Mouse (Mus musculus): ENCODE results near the gene Prkcsh. TPM values are rescaled to one million over a fixed set of nuclear protein-coding genes. Genes with fewer than 3 reads are reported as not detected.

The Prkcsh gene
- 100 to 1,000 TPM; 106 to 115 TPM for total RNA-seq (2021)
- long read RNA-seq, transcript Prkcsh-202 (18 exons, 1,983 nt): major isoform, 22 of 79 reads
- long read RNA-seq, transcript Prkcsh-205 (18 exons, 2,228 nt): minor isoform, 6 of 79 reads
- long read RNA-seq, transcript Prkcsh-201 (18 exons, 2,012 nt): major isoform, 22 of 79 reads
- long read RNA-seq, partial matches to known transcripts: 15 of 79 reads
- long read RNA-seq, other reads (novel, unspliced or antisense): 14 of 79 reads

DNA sequence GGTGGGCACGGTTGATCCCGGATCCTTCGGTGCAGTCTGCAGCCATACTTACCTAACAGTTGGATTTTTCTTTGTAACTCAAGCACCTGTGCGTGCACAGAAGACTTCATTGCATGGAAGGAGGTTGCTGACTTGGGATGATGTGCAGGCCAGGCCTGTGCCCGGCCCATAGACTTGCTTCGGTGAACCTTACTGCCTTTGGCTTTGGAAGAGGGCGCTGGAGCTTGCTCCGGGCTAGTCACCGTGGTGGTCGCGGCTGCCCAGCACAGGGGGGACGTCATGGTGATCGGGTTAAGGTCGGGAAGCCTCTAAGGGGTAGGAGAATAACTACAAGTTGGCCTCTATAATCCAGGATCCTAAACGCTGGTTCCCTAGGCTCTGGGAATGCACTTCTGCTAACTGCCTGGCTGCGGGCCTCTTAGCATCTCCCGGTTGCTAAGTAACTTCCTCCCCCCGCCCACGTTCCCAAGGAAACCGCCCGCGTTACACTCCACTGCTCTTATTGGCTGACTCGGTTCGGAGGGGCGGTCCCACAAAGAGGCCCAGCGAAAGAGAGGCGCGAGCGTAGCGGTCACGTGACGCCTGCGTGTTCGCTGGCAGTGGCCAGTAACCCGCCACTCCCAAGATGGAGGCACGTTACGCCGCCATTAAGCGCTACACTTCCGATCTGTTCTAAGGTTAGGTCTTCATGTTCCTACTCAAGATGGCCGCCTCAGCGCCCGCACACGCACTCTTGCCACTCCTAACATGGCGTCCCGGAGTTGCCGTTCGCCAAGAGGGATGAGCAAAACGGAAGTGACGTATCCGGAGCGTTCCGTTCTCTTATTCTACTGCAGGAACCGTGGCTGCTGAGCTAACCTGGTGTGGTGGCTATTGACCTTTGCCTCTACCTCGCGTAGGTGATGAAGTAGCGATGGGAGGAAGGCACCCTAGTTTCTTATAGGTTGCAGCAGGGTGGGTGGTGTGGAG, at the start of gene Prkcsh, which contains the start of gene Ccdc151:
Gene Prkcsh, plus strand, starts transcription at position 613 of the 969 bp plus-strand sequence.
Gene Ccdc151, minus strand, starts transcription at position 441 of the 969 bp plus-strand sequence.
- DNase-seq (ENCODE audit: low spot score in 2 of 2): peak; percentile 100

DNA sequence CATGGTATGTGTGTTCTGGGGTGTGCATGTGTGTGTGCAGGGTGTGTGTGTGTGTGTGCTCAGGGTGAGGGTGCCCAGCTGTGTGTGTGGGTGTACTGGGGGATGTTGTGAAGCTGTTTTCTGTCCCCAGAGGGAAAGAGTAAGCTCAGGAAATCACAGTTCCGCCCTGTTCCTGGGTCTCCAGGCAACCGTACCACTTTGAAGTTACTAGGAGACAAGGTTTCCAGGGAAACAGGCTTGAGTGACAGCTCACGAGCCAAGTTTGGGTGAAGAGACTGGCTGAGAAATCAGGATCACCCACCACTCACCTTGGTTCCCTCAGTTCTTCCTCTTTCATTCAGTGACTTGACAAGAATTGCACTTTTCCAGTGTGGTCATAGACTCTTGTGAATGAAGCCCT, 49.0 kb upstream of the Prkcsh start:
- peak; percentile 69 to 76 for DNase-seq (ENCODE audit: low spot score in 2 of 2)

DNA sequence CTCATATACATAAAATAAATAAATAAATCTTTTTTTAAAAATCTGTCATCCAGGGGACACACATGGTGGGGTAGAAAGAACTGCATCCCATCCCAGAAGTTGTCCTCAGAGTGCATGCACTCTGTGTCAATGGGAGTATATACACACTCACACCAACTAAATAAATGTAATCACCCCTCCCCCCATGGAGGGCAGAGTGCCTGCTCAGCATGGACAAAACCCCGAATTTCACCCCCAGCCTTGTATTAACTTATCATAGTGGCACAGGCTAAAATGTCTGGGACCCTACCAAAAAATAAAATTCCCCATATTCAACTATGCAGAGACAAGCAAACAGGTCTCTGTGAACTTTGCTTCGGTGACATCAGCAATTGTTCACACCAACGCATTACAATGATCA, 48.0 kb upstream of the Prkcsh start:
- no peak for DNase-seq (ENCODE audit: low spot score in 2 of 2)

GRCm38 (mm10) chr9:21955225-21955569, 47.4 kb upstream of the Prkcsh start:
- DNase-seq (ENCODE audit: low spot score in 2 of 2): no peak

DNA sequence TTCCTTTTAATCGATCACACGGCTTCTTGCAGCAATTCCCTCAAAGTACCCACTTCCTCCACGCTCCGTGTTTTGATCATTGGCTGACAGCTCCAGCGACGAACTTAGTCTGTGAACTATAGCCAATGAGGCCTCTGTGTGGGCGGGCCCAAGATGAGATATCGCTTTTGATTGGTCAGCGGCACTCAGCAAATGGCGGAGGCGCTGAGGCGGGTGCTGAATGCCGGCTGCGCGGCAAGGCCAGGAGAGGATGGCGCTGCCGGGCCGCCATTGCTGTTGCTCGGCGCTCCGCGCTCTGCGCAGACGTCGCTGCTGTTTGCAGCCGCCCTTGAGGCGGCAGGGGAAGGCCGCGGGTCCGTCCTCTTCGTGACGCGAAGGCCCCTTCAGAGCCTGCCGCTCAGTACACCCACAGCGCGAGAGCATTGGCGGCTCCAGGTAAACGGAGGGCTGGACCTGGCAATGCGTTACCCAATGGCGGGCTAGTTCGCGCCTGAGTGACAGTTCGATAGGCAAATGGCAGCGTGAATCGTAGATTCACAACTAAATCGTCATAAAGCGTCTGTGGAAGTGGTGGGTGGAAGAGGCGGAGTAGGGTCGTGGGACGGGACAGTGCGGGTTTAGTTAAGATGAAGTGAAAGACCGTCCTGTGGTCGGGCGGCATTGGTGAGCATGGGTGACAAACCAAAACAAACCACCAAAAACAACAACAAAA, 46.9 kb upstream of the Prkcsh start, which contains the start of gene Swsap1:
Gene Swsap1, plus strand, starts transcription at position 186 of the 712 bp plus-strand sequence.
- DNase-seq (ENCODE audit: low spot score in 2 of 2): peak; percentile 99 to 100

DNA sequence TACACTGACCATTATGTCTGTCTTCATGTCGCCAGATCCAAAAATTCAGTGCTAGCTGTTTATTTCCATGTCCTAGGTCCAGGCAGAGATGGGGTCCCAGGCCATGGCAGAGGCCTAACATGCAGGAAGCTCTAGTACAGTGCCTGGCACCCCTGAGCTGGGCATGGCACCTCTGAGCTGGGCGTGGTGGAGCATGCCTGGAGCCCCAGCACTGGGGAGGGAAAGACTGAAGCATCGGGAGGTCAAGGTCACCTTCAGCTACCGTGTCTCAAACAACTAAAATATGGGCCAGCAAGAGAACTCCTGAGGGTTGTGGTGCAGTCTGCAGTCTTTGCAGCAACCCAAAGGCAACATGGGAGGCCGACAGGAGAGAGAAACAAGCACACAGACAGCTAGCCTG, 44.2 kb upstream of the Prkcsh start:
- no peak for DNase-seq (ENCODE audit: low spot score in 2 of 2)

- no peak for DNase-seq (ENCODE audit: low spot score in 2 of 2)
Observed at GRCm38 (mm10) chr9:21959244-21959643, 43.4 kb upstream of the Prkcsh start.

- DNase-seq (ENCODE audit: low spot score in 2 of 2): no peak
Observed at GRCm38 (mm10) chr9:21960135-21960534, 42.5 kb upstream of the Prkcsh start.

- DNase-seq (ENCODE audit: low spot score in 2 of 2): no peak
Observed at GRCm38 (mm10) chr9:21960558-21961208, 41.9 kb upstream of the Prkcsh start.

- no peak for DNase-seq (ENCODE audit: low spot score in 2 of 2)
Observed at GRCm38 (mm10) chr9:21961366-21961980, 41.1 kb upstream of the Prkcsh start.

- DNase-seq (ENCODE audit: low spot score in 2 of 2): no peak
Observed at GRCm38 (mm10) chr9:21962010-21962409, 40.6 kb upstream of the Prkcsh start.

DNA sequence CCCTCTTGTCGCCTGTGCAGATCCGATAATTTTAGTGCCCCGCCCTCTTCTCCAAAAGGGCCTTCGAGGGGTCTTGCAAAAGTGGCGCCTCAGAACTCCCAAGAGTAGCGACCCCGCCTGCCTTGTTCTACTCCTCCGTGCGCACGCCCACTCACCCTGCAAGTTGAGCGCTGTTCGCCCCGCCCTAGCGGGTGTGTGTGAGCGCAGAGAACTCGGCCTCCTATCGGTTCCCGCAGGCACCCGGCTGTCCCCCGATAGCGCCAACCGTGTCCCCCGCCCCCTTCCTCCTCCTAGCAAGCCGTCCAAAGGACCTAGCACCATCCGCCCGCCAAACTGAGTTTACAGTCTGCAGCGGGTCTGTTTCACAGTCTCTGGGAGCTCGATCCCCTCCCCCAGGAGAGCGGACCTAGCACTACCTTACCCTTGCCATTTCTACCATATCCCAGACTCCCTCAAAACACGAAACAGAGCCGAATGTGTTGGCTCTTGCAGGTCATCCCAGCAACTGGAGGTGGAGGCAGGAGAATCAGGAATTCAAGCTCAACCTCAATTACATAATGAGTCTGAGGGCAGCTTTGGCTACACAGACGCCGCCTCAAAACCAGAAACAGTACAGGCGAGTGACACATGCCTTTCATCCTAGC, 40.1 kb upstream of the Prkcsh start:
- DNase-seq (ENCODE audit: low spot score in 2 of 2): peak; percentile 79 to 87

DNA sequence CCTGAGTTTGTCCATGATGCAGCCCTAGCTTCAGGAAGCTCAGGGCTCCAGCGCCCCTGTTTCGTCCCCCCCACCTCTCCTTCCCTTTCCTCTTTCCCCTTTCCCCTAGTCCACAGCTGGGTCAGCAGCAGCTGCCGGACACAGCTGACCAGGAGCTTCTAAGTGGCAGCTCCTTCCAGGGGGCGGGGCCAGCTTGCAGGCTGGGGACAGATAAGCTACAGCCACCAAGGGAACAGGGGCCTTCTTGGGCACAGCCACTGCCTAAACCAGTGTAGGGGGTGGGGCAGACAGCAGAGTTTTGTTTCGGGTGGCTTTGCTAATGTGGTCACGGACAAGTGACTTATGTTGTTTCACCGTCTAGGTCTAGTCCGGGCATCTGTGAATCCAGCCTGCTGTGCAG, 39.2 kb upstream of the Prkcsh start, which contains the start of gene Epor:
Gene Epor, minus strand, starts transcription at position 90 of the 400 bp plus-strand sequence.
- no peak for DNase-seq (ENCODE audit: low spot score in 2 of 2)

DNA sequence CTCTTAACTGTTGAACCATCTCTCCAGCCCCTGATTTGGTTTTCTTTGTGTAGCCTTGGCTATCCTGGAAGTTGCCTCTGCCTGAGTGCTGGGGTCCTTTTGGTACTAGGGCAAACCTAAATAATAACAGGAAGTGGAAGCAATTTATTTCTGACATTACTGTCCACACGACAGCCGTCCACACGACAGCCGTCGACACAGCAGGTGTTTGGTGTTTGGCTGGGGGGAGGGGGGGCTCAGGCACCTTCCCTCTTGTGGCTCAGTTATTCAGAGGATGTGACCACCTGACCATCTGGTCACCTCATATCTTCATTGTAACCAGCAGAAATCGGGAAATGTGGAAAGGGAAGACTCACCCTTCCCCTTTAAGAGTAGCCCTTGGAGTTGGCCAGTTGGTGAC, 33.7 kb upstream of the Prkcsh start:
- no peak for DNase-seq (ENCODE audit: low spot score in 2 of 2)

DNA sequence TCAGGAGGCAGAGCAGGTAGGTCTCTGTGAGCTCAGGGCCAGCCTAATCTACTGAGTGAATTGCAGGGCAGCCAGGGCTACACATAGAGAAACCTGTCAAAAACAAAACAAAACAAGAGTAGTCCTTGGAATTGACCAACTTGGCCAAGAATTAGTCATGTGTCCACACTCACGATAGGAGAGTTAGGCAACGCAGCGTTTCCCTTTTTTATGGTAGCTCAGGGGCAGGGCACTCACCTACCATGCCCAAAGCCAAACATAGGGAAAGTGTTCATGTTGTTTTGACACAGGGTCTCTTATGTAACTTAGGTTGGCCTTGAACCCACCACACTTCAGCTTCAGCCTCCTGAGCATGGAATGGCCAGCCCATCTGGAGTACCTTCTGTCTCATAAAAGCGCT, 33.3 kb upstream of the Prkcsh start:
- no peak for DNase-seq (ENCODE audit: low spot score in 2 of 2)

DNA sequence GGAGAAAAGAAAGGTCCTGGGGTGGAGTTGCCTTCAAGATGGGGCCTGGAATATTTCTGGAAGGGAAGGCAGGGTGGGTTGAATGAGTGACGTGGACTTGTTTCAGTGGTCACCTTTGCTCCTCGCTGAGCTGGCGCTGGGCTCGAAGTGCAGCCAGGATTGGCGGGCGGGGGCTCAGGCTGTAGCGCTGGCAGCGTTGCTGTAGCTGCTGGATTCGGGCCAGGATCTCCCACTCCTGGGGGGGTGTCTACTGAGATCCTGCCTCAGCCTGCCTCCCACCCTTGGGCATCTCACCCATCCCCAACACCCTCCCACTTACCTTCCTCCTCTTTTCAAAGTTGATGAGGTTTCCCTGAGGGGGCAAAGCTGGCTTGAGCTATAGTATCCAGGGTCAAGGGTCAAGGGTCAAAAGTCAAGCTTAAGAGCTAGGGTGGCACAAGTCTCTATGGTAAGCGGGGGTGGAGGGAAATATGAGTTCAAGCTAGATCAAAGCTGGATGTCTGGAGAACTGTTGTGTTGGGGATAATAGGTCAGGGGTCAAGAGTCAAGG, 25.9 kb upstream of the Prkcsh start:
- DNase-seq (ENCODE audit: low spot score in 2 of 2): no peak

GRCm38 (mm10) chr9:21977331-21977730, 25.3 kb upstream of the Prkcsh start:
- DNase-seq (ENCODE audit: low spot score in 2 of 2): no peak

- DNase-seq (ENCODE audit: low spot score in 2 of 2): no peak
Observed at GRCm38 (mm10) chr9:21977972-21978371, 24.6 kb upstream of the Prkcsh start.

DNA sequence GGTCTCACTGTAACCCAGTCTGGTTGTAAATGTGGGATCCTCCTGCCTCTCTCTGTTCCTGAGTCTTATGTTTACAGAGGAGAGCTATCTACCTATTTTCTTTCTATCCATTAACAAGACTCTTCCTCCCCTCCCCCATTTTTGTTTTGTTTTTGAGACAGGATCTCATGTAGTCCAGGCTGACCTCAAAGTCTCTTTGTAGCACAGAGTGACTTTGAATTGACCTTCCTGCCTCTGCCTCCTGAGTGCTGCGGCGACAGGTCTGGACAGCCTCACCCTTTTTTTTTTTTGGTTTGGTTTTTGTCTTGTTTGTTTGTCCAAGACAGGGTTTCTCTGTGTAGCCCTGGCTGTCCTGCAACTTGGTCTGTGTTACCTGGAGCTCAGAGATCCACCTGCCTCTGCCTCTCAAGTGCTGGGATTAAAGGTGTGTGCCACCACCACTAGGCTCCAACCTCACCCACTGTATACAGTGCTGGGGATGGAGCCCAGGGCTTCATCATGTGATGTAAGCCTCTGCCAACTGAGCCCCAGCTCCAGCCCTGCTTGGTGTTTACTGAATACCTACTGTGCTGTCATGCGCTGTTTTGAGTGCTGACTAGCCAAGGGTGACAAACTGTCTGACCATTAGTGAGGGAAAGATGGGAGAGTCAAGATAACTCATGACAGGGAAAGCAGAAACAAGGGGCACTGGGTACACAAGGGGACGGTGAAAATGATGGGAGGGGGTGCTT, 24.0 kb upstream of the Prkcsh start:
- no peak for DNase-seq (ENCODE audit: low spot score in 2 of 2)
